Mouse (Mus musculus): ENCODE results near the gene Rcbtb1.
"Not testable (repeated sequence)": the region's sequence is repeated elsewhere in the genome, so short reads cannot be mapped to it uniquely, and the experiment has no call there.

GRCm38 (mm10) chr14:59250350-59250749 lies 49.3 kb downstream of the Rcbtb1 start:
- TF ChIP-seq GATA1 (IDR thresholded peaks at IDR 0.05; ENCODE audit: borderline replicate concordance, low read length); FLI1 (IDR thresholded peaks at IDR 0.05; ENCODE audit: low read length): not testable (repeated sequence)

Measured in megakaryocyte, embryonic 14.5 days (primary cell).